Mouse (Mus musculus) olfactory bulb, adult 2 months (tissue): ENCODE data around the gene Cnnm1. TPM values are rescaled to one million over a fixed set of nuclear protein-coding genes. Genes with fewer than 3 reads are reported as not detected.

ENCODE experiments used
- H3K27ac ChIP-seq: fragments of 200-500 bp; 2 replicates; pipeline ENCODE4 v1.5.1; 2012; ENCODE audit warnings: low read depth, low read length; ENCODE audit not compliant: insufficient read depth
- H3K4me1 ChIP-seq: fragments of 200-500 bp; 2 replicates; pipeline ENCODE4 v1.6.1; 2012; ENCODE audit warnings: low read length; ENCODE audit not compliant: control insufficient read depth, insufficient read depth
- H3K4me3 ChIP-seq: fragments of 200-500 bp; 2 replicates; pipeline ENCODE4 v1.5.1; 2012; ENCODE audit warnings: mild to moderate bottlenecking, low read depth, low read length, moderate library complexity; ENCODE audit not compliant: insufficient read depth
- CTCF ChIP-seq: fragments of 200-500 bp; IDR thresholded peaks from 2 replicates; pipeline ENCODE4 v1.5.1; 2012; ENCODE audit warnings: low read depth, mild to moderate bottlenecking, low read length, moderate library complexity; ENCODE audit not compliant: insufficient read depth
- POLR2A ChIP-seq: fragments of 200-500 bp; IDR thresholded peaks from 2 replicates; pipeline ENCODE4 v1.6.1; 2012; ENCODE audit warnings: mild to moderate bottlenecking, low read depth, low read length, moderate library complexity; ENCODE audit not compliant: insufficient read depth
- WGBS: fragments of 180-500 bp; shearing (Covaris S2); methylation state at CpG from one replicate; pipeline ENCODE4 v1.1.7; 2018; 5-methylcytosine and 5-hydroxymethylcytosine counted together
- polyA plus RNA-seq: library from polyadenylated mRNA; stranded (reverse); fragments of >200 nt; gene quantifications from 2 replicates; pipeline ENCODE4 v1.2.4, GENCODE M21; 2012; ENCODE audit warnings: low replicate concordance; ENCODE audit not compliant: missing spikeins, insufficient read depth, insufficient read length

The Cnnm1 gene
- polyA plus RNA-seq, 1 experiment, result not detected

- Histone ChIP-seq H3K27ac (no peak overlapping the region), H3K4me1 (no peaks in the 10 kb centered on the region), H3K4me3 (no peak overlapping the region)
- no peak for TF ChIP-seq POLR2A
- no peak for TF ChIP-seq CTCF
- WGBS, result 96% methylated on average over 3 of the region's 3 CpGs
These were observed 95.1 kb downstream of the Cnnm1 start for GRCm38 (mm10) chr19:43535372-43535771.

GRCm38 (mm10) chr19:43546337-43547117, 106.3 kb downstream of the Cnnm1 start:
- Histone ChIP-seq H3K4me1 (no peaks in the 10 kb centered on the region), H3K27ac (no peak overlapping the region), H3K4me3 (no peak overlapping the region)
- 24% methylated on average over 19 of the region's 19 CpGs for WGBS
- TF ChIP-seq CTCF (no peak), POLR2A (no peak)

Other genes starting within 250 kb of the Cnnm1 start
- not detected in 2 replicates for gene Hpse2, start 52.1 kb upstream of the Cnnm1 start, polyA plus RNA-seq
- not detected in 2 replicates for gene Got1, start 84.2 kb downstream of the Cnnm1 start, polyA plus RNA-seq
- gene Nkx2-3, start 171.9 kb downstream of the Cnnm1 start, polyA plus RNA-seq, result not detected in 2 replicates
- gene Slc25a28, start 234.4 kb downstream of the Cnnm1 start, polyA plus RNA-seq, result 123 TPM in 1 of 2 replicates, not detected in the other
- not detected in 2 replicates for gene Entpd7, start 249.2 kb downstream of the Cnnm1 start, polyA plus RNA-seq